Mouse (Mus musculus) lung, embryonic 15.5 days (tissue): ENCODE measurements around the gene Prlr. TPM values are rescaled to one million over a fixed set of nuclear protein-coding genes. Genes with fewer than 3 reads are reported as not detected.

Source experiments
- ATAC-seq: fragments of 200-750 bp; cut with Nextera tagmentation; 2 replicates; pipeline ENCODE4 v1.8.0; 2017; ENCODE audit warnings: moderate number of reproducible peaks, borderline replicate concordance; ENCODE audit not compliant: low FRiP score, low TSS enrichment; ENCODE audit errors: extremely low read depth
- H3K27ac ChIP-seq: fragments of 300-500 bp; sonication (generic); 2 replicates; pipeline ENCODE4 v1.5.1; 2015; ENCODE audit warnings: moderate library complexity, mild to moderate bottlenecking, inconsistent platforms
- H3K27me3 ChIP-seq: fragments of 300-500 bp; sonication (generic); 2 replicates; pipeline ENCODE4 v1.6.1; 2015; ENCODE audit warnings: inconsistent platforms
- H3K36me3 ChIP-seq: fragments of 300-500 bp; sonication (generic); 2 replicates; pipeline ENCODE4 v1.6.1; 2015; ENCODE audit warnings: inconsistent platforms
- H3K4me1 ChIP-seq: fragments of 300-500 bp; sonication (generic); 2 replicates; pipeline ENCODE4 v1.6.1; 2015; ENCODE audit warnings: inconsistent platforms
- H3K4me2 ChIP-seq: fragments of 300-500 bp; sonication (generic); 2 replicates; pipeline ENCODE4 v1.6.1; 2015; ENCODE audit warnings: inconsistent platforms, mild to moderate bottlenecking, moderate library complexity
- H3K4me3 ChIP-seq: fragments of 300-500 bp; sonication (generic); 2 replicates; pipeline ENCODE4 v1.5.1; 2015; ENCODE audit warnings: mild to moderate bottlenecking, inconsistent platforms
- H3K9ac ChIP-seq: fragments of 300-500 bp; sonication (generic); 2 replicates; pipeline ENCODE4 v1.6.1; 2015; ENCODE audit warnings: inconsistent platforms
- H3K9me3 ChIP-seq: fragments of 300-500 bp; sonication (generic); 2 replicates; pipeline ENCODE4 v1.6.1; 2016; ENCODE audit warnings: inconsistent platforms
- WGBS: fragments of 180-500 bp; shearing (Covaris S2); methylation state at CpG from one replicate; pipeline ENCODE4 v1.1.7; 2015; 5-methylcytosine and 5-hydroxymethylcytosine counted together
- polyA plus RNA-seq: library from polyadenylated mRNA; unstranded; fragments of >200 nt; fragmentation: Nextera tagmentation; extraction: Ambion mirVana; gene quantifications from 2 replicates; pipeline ENCODE4 v1.2.1, GENCODE M21; 2015

Gene Prlr
- polyA plus RNA-seq, 1 experiment from 2014 or later, result 0.20 TPM

DNA sequence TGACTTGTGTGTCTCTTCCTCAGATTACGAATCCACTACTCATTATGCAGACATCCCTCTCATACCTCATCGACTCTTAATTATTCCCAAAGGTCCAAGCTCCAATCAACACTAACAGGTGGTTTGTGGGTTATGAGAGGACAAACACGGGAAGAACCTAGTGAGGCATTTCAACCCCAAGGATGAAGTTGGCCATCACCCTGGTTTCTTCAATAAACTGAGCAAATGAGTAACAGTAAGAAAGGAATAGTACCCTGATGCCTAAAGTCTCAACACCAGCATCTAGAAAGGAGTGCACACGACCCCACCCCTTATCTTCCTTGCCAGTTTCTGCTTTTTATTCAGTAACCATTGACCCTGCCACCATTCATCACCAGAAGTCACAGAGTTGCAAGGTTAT, 100.4 kb downstream of the Prlr start:
- H3K4me1 ChIP-seq, result no peaks in the 10 kb centered on the region
- no peak overlapping the region for H3K27ac ChIP-seq
- no peak overlapping the region for H3K9ac ChIP-seq
- no peaks in the 10 kb centered on the region for H3K36me3 ChIP-seq
- H3K4me2 ChIP-seq, result no peak overlapping the region
- ATAC-seq, result no peak
- H3K4me3 ChIP-seq, result no peak overlapping the region
- no peaks in the 10 kb centered on the region for H3K27me3 ChIP-seq
- H3K9me3 ChIP-seq, result no peaks in the 10 kb centered on the region
- WGBS, result 63% methylated on average over 4 of the region's 4 CpGs

GRCm38 (mm10) chr15:10281546-10281945, 104.5 kb downstream of the Prlr start:
- no peak overlapping the region for H3K4me2 ChIP-seq
- no peaks in the 10 kb centered on the region for H3K4me1 ChIP-seq
- WGBS, result 36% methylated on average over 4 of the region's 5 CpGs
- no peaks in the 10 kb centered on the region for H3K9me3 ChIP-seq
- H3K36me3 ChIP-seq, result no peaks in the 10 kb centered on the region
- H3K27me3 ChIP-seq, result no peaks in the 10 kb centered on the region
- no peak overlapping the region for H3K4me3 ChIP-seq
- no peak for ATAC-seq
- no peak overlapping the region for H3K9ac ChIP-seq
- no peak overlapping the region for H3K27ac ChIP-seq

DNA sequence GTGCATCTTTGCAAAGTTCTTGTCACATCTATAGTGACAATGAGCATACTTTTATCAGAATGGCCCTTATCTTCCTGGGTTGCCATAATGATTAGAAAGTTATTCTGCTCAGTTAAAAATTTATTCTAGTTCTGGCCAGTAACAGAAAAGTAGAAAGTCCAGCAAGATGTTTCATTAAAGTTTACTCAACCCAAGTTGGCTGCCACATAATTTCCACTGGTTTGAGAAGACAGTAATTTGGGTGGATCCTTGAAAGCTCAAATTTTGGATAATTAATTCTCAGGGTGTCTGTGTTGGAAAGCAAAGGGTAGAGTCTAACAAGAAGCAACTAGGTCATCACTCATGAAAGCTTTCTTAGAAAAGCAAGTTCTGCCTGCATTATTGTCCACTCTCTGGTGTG, 106.6 kb downstream of the Prlr start:
- H3K9me3 ChIP-seq, result no peaks in the 10 kb centered on the region
- H3K36me3 ChIP-seq, result no peaks in the 10 kb centered on the region
- ATAC-seq, result no peak
- no peak overlapping the region for H3K9ac ChIP-seq
- no peak overlapping the region for H3K4me3 ChIP-seq
- H3K27me3 ChIP-seq, result no peaks in the 10 kb centered on the region
- no peaks in the 10 kb centered on the region for H3K4me1 ChIP-seq
- H3K27ac ChIP-seq, result no peak overlapping the region
- H3K4me2 ChIP-seq, result no peak overlapping the region

DNA sequence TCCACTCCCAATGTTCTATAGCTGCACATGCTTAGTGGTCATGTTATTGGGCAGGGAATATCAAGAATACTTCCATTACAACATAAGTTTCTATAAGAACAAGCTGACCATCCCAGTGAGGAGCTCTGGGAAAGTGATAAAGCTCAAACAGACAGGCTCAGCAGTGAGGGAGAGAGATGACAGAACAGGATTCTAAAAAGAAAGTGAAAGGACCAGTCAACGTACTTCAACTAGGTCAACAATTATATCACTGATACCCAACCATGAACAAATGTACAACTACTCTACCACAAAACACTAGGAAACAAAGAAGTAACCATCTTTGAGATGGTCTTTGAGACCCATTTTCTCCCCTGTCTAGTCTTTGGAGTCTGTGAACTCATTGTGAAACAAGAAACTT, 119.5 kb downstream of the Prlr start:
- Histone ChIP-seq H3K4me2 (no peak overlapping the region), H3K36me3 (no peaks in the 10 kb centered on the region), H3K9ac (no peak overlapping the region), H3K27me3 (no peaks in the 10 kb centered on the region), H3K4me3 (no peak overlapping the region), H3K9me3 (no peaks in the 10 kb centered on the region), H3K4me1 (no peaks in the 10 kb centered on the region), H3K27ac (no peak overlapping the region)
- 68% methylated on average over 1 of the region's 1 CpGs for WGBS
- ATAC-seq, result no peak

- H3K27ac ChIP-seq, result no peak overlapping the region
- no peak overlapping the region for H3K9ac ChIP-seq
- no peaks in the 10 kb centered on the region for H3K9me3 ChIP-seq
- H3K4me3 ChIP-seq, result no peak overlapping the region
- H3K27me3 ChIP-seq, result no peaks in the 10 kb centered on the region
- H3K36me3 ChIP-seq, result no peaks in the 10 kb centered on the region
- ATAC-seq, result no peak
- 49% methylated on average over 1 of the region's 1 CpGs for WGBS
- H3K4me1 ChIP-seq, result no peaks in the 10 kb centered on the region
- no peak overlapping the region for H3K4me2 ChIP-seq
Measured at GRCm38 (mm10) chr15:10298058-10298457, 121.0 kb downstream of the Prlr start.

GRCm38 (mm10) chr15:10299467-10299866, 122.4 kb downstream of the Prlr start:
- Histone ChIP-seq H3K9me3 (no peaks in the 10 kb centered on the region), H3K4me2 (no peak overlapping the region), H3K4me1 (no peaks in the 10 kb centered on the region), H3K27ac (no peak overlapping the region), H3K9ac (no peak overlapping the region), H3K36me3 (no peaks in the 10 kb centered on the region), H3K27me3 (no peaks in the 10 kb centered on the region), H3K4me3 (no peak overlapping the region)
- ATAC-seq, result no peak
- 70% methylated on average over 3 of the region's 3 CpGs for WGBS

DNA sequence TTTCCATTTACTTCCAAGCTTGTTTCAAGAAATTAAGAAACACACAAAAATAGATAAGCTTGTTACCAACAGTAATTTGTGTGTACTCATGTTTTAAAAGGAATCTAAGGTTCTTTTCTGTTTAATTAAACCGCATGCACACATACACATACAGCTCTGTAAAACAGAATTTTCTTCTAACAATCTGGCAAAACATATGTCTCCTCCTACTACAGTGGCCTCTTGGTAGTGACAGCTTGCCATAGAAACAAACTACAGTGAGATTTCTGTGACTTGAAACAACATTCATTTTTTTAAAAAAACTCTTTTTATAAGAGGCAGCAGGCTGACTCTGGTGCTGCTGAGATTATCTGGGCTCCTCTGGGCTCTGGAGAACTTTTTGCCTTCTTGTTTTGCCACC, 129.4 kb downstream of the Prlr start:
- Histone ChIP-seq H3K27ac (no peak overlapping the region), H3K4me3 (no peak overlapping the region), H3K4me2 (no peak overlapping the region), H3K9me3 (no peaks in the 10 kb centered on the region), H3K4me1 (no peaks in the 10 kb centered on the region), H3K27me3 (no peaks in the 10 kb centered on the region), H3K9ac (no peak overlapping the region), H3K36me3 (no peaks in the 10 kb centered on the region)
- ATAC-seq, result no peak
- 94% methylated on average over 1 of the region's 1 CpGs for whole genome bisulfite sequencing

DNA sequence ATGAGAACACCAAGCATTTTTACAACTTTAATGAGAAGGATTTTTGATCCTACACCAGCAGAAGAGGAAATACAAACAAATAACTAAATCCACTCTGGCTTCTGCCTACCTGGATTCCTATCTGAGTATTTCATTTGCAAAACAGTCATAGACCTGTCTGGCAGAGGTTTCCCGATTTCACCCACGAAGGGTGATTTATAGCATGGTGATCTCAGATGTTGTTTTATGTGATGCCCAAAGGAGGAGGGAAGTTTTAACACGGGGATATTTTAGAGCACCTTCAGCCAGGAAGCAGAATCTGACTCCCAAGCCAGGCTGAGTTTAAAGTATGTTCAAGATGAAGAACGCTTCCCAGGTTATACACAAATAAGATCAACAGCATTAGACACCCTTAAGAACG, 134.8 kb downstream of the Prlr start:
- Histone ChIP-seq H3K9me3 (no peaks in the 10 kb centered on the region), H3K27ac (no peak overlapping the region), H3K4me2 (no peak overlapping the region), H3K36me3 (no peaks in the 10 kb centered on the region), H3K4me3 (no peak overlapping the region), H3K9ac (no peak overlapping the region), H3K4me1 (no peaks in the 10 kb centered on the region), H3K27me3 (no peaks in the 10 kb centered on the region)
- ATAC-seq, result no peak
- WGBS, result 68% methylated on average over 5 of the region's 5 CpGs

DNA sequence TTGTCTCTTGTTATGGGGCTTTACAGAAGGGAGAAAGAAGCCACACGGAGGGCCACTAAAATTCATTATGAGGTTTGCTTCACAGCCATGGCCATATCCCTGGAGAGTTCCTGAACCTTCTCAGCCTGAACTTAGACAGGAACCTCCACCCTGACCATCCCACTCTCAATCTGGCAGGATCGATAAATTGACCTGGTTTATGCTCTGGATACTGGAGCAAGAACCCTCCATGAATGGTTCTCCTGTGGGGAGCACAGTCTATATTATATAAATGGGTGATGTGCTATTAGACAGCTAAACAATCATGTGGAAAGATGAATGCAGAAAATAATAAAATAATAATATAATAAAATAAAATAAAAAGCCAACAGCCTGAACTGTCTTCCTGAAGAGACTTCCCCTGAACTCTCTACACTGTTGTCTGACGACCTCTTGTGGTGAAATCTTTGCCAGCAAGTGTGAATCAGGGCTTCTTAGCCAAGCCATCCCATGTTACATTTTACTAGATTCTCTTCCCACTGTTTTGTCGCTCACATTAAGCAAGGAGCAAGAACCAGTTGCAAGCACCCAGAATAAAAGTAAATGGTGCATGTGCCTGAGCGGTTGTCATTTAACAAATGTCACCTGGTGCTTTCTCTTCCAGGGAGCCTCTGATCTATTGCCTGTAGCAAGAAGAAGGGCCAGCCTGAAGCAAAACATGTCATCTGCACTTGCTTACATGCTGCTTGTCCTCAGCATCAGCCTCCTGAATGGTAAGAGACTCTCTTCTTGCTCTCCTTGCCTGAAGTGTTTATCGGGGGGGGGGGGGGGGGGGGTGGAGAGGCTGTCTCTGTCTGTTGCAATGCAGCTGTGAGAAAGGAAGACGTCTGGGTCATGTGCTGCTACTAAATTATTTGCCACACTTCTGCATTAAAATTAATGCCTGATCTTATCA, 136.8 kb downstream of the Prlr start:
- Histone ChIP-seq H3K9ac (no peak overlapping the region), H3K4me2 (no peak overlapping the region), H3K4me3 (no peak overlapping the region), H3K9me3 (no peaks in the 10 kb centered on the region), H3K27ac (no peak overlapping the region), H3K27me3 (no peaks in the 10 kb centered on the region), H3K4me1 (no peaks in the 10 kb centered on the region), H3K36me3 (no peaks in the 10 kb centered on the region)
- ATAC-seq, result no peak
- 42% methylated on average over 7 of the region's 7 CpGs for WGBS

DNA sequence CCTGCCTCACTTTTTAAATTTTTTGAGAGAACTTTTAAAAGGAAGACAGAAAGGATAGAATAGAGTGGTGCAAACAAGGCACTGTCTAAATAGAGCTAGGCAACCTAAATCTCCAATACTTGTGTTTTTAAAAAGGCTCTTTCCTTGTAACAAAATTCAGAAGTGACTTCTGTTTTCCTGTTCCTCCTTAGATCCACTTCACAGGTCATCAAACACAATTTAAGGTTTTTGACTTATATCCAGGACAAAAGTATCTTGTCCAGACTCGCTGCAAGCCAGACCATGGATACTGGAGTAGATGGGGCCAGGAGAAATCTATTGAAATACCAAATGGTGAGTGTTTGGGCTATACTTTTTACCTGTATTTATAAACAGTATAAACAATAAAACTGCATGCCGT, 148.0 kb downstream of the Prlr start, which contains the start of gene Gm21973:
TSS of gene Gm21973 (plus strand) at position 301 of the 400 bp plus-strand sequence.
- WGBS, result 84% methylated on average over 2 of the region's 2 CpGs
- H3K27ac ChIP-seq, result no peak within 1 kb of the TSS
- H3K4me2 ChIP-seq, result no peak within 1 kb of the TSS
- no peaks in the 10 kb centered on the region for H3K27me3 ChIP-seq
- H3K4me3 ChIP-seq, result no peak within 1 kb of the TSS
- H3K36me3 ChIP-seq, result no peaks in the 10 kb centered on the region
- no peak within 1 kb of the TSS for H3K9ac ChIP-seq
- no peaks in the 10 kb centered on the region for H3K9me3 ChIP-seq
- no peaks in the 10 kb centered on the region for H3K4me1 ChIP-seq
- ATAC-seq, result no peak

DNA sequence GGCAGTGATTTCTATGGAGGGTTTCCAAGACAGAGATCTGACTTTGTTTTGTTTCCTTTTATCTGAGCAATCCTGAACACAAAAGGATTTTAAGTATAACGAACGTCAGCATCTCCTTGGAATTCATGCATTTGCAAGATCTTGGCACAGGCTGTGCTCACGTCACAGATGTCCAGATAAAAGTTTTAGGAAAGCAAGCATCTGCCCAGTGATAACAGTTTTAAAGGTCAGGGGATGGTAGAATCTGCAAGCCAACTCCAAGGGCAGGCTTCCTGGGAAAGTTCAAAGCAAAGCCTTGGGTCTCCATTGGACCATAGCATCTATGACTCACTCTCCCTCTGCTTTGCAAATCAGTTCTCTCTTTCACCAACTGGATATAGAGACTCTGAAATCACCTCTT, 153.6 kb downstream of the Prlr start:
- Histone ChIP-seq H3K27ac (no peak overlapping the region), H3K9ac (no peak overlapping the region), H3K9me3 (no peaks in the 10 kb centered on the region), H3K4me3 (no peak overlapping the region), H3K4me1 (no peaks in the 10 kb centered on the region), H3K36me3 (no peaks in the 10 kb centered on the region), H3K4me2 (no peak overlapping the region), H3K27me3 (no peaks in the 10 kb centered on the region)
- ATAC-seq, result no peak
- WGBS, result 67% methylated on average over 3 of the region's 3 CpGs

DNA sequence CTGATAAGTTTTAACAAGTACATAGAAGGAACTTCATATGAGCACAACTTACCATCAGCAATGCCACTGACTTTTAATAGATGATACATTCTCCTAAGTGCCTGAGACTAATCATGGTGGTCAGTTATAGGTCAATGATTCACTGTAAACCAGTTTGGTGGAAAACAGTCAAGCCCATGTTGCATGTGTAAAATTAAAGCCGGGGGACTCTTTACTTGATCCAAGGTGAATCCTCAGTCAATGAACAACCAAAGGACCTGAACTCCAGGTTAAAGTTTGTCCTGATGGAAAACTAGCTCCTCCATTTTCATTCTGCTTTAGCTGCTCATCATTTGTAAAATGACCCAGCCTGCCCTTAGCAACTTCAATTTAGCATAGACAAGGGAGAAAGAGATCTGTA, 155.5 kb downstream of the Prlr start:
- ATAC-seq, result no peak
- no peaks in the 10 kb centered on the region for H3K4me1 ChIP-seq
- WGBS, result 96% methylated on average over 1 of the region's 1 CpGs
- H3K4me2 ChIP-seq, result no peak overlapping the region
- no peak overlapping the region for H3K4me3 ChIP-seq
- no peak overlapping the region for H3K27ac ChIP-seq
- no peak overlapping the region for H3K9ac ChIP-seq
- H3K36me3 ChIP-seq, result no peaks in the 10 kb centered on the region
- H3K27me3 ChIP-seq, result no peaks in the 10 kb centered on the region
- H3K9me3 ChIP-seq, result no peaks in the 10 kb centered on the region
